Mouse (Mus musculus): ENCODE measurements around the gene Zdhhc9. TPM values are rescaled to one million over a fixed set of nuclear protein-coding genes. Genes with fewer than 3 reads are reported as not detected.

The Zdhhc9 gene
- polyA plus RNA-seq (2012; rRNA removed) = 52.8 and 53.7 TPM in 2 replicates

DNA sequence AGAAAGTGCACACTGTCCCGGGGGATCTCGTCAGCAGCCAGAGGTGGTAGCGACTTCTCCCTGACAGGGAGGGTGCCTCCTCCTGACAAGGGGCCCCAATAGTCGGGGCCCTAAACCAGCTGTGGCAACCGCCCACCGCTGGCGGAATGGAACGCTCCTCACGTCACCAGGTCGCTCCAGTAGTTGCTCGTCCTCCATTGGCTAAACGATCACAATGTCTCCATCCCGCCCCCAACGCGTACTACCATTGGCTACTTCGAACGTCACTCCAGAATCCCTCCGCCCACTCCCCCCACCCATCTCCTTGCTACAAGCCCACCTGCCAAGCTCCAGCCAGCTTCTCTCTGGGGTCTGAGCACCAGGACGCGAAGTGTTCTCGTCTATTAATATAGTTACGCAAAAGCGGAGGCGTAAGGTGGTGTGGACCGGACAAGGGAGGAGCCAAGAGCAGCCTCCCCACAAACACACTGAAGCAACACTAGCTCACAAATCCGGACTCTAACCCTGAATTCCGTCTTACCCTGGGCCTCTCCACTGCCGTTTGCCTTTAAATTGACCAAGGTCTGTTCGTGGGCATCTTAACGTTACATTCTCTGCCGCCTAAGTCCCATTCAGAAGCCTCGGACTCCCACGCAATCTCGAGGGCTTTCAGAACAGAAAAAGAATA, at the start of gene Zdhhc9:
Zdhhc9 (minus strand) TSS at position 360 of the 667 bp plus-strand sequence.

GRCm38 (mm10) chrX:48256468-48257007, 47.9 kb upstream of the Zdhhc9 start, which contains the start of gene Utp14a:
TSS of gene Utp14a (plus strand) at chrX:48256862.

GRCm38 (mm10) chrX:48146262-48146661, 62.4 kb downstream of the Zdhhc9 start, which contains the start of gene Sash3:
TSS of gene Sash3 (plus strand) at chrX:48146436.

Other genes with a start within 250 kb of the Zdhhc9 start
- 5.3 and 5.4 TPM in 2 replicates for gene Apln, start 174.0 kb downstream of the Zdhhc9 start, polyA plus RNA-seq (2012; rRNA removed)
- 0.91 and 2.2 TPM in 2 replicates for gene Xpnpep2, start 100.2 kb downstream of the Zdhhc9 start, polyA plus RNA-seq (2012; rRNA removed)
- gene Sash3, start 62.4 kb downstream of the Zdhhc9 start, polyA plus RNA-seq (2012; rRNA removed) = 0.88 and 1.1 TPM in 2 replicates
- 19.8 and 21.5 TPM in 2 replicates for gene Utp14a, start 48.0 kb upstream of the Zdhhc9 start, polyA plus RNA-seq (2012; rRNA removed)
- gene Bcorl1, start 132.5 kb upstream of the Zdhhc9 start, polyA plus RNA-seq (2012; rRNA removed) = 7.8 and 8.4 TPM in 2 replicates